Mouse (Mus musculus): Measurements from ENCODE around the gene Pkd1. TPM values are rescaled to one million over a fixed set of nuclear protein-coding genes. Genes with fewer than 3 reads are reported as not detected.

Pkd1 gene
- total RNA-seq, 2 experiments from 2014 or later: 67.5 to 71.2 TPM

- DNase-seq (ENCODE audit: low spot score in 2 of 2): no peak
These were observed 93.2 kb downstream of the Pkd1 start for GRCm38 (mm10) chr17:24642791-24643343.

- DNase-seq (ENCODE audit: low spot score in 2 of 2): no peak
These were observed 94.5 kb downstream of the Pkd1 start for GRCm38 (mm10) chr17:24644030-24644715.

- DNase-seq (ENCODE audit: low spot score in 2 of 2): no peak
These were observed 95.5 kb downstream of the Pkd1 start for GRCm38 (mm10) chr17:24644875-24645721.

- no peak for DNase-seq (ENCODE audit: low spot score in 2 of 2)
These were observed 96.3 kb downstream of the Pkd1 start for GRCm38 (mm10) chr17:24645916-24646315.

Small RNAs within 50 kb of the gene (microRNA-seq; reads per million reads assigned to microRNA genes)
- gene Gm24589: 8.9 to 12.5 reads per million in 2 experiments

Other genes starting within 250 kb of the Pkd1 start
- gene Abca17, start 198.8 kb upstream of the Pkd1 start, total RNA-seq (2021): 1 to 10 TPM in 1 of 2 experiments, under 1 TPM in 1; 0.91 to 1.3 TPM
- 10 to 100 TPM; 66.5 to 69.8 TPM for gene Abca3, start 197.9 kb upstream of the Pkd1 start, total RNA-seq (2021)
- 100 to 1,000 TPM; 129 to 133 TPM for gene Rnps1, start 135.3 kb upstream of the Pkd1 start, total RNA-seq (2021)
- 10 to 100 TPM; 28.0 to 28.7 TPM for gene Eci1, start 123.2 kb upstream of the Pkd1 start, total RNA-seq (2021)
- 10 to 100 TPM; 10.0 to 10.1 TPM for gene Dnase1l2, start 106.7 kb upstream of the Pkd1 start, total RNA-seq (2021)
- 10 to 100 TPM; 32.5 to 34.3 TPM for gene E4f1, start 79.5 kb upstream of the Pkd1 start, total RNA-seq (2021)
- gene Pgp, start 79.4 kb upstream of the Pkd1 start, total RNA-seq (2021): 10 to 100 TPM; 69.6 to 70.1 TPM
- gene Bricd5, start 76.0 kb upstream of the Pkd1 start, total RNA-seq (2021): 1 to 10 TPM; 2.0 to 2.1 TPM
- gene Mlst8, start 70.8 kb upstream of the Pkd1 start, total RNA-seq (2021): 10 to 100 TPM; 34.9 to 35.3 TPM
- 100 to 1,000 TPM; 123 to 129 TPM for gene Caskin1, start 61.2 kb upstream of the Pkd1 start, total RNA-seq (2021)
- gene Traf7, start 21.9 kb upstream of the Pkd1 start, total RNA-seq (2021): 10 to 100 TPM; 64.2 to 83.9 TPM
- gene Rab26, start 15.6 kb upstream of the Pkd1 start, total RNA-seq (2021): 10 to 100 TPM; 45.8 to 50.0 TPM
- 100 to 1,000 TPM; 136 to 153 TPM for gene Tsc2, start 82.8 kb downstream of the Pkd1 start, total RNA-seq (2021)
- 1 to 10 TPM; 4.1 to 7.4 TPM for gene Nthl1, start 82.8 kb downstream of the Pkd1 start, total RNA-seq (2021)
- gene Slc9a3r2, start 100.5 kb downstream of the Pkd1 start, total RNA-seq (2021): 10 to 100 TPM; 47.3 to 52.7 TPM
- gene Npw, start 108.6 kb downstream of the Pkd1 start, total RNA-seq (2021): 1 to 10 TPM; 2.1 TPM
- 10 to 100 TPM; 41.4 to 45.5 TPM for gene Zfp598, start 119.9 kb downstream of the Pkd1 start, total RNA-seq (2021)
- gene Syngr3, start 140.1 kb downstream of the Pkd1 start, total RNA-seq (2021): 100 to 1,000 TPM; 191 to 195 TPM
- gene Gfer, start 146.3 kb downstream of the Pkd1 start, total RNA-seq (2021): 10 to 100 TPM; 20.6 to 23.9 TPM
- gene Noxo1, start 146.4 kb downstream of the Pkd1 start, total RNA-seq (2021): 1 to 10 TPM; 1.9 to 2.1 TPM
- gene Tbl3, start 157.8 kb downstream of the Pkd1 start, total RNA-seq (2021): 10 to 100 TPM; 28.5 to 30.5 TPM
- gene Rnf151, start 168.2 kb downstream of the Pkd1 start, total RNA-seq (2021): under 1 TPM in 1 of 2 experiments, not detected in 1; 0.56 TPM
- 100 to 1,000 TPM; 268 to 301 TPM for gene Rps2, start 168.3 kb downstream of the Pkd1 start, total RNA-seq (2021)
- gene Ndufb10, start 174.6 kb downstream of the Pkd1 start, total RNA-seq (2021): 100 to 1,000 TPM; 220 to 246 TPM
- under 1 TPM; 0.40 to 0.65 TPM for gene Rpl3l, start 178.0 kb downstream of the Pkd1 start, total RNA-seq (2021)
- 10 to 100 TPM; 34.9 to 37.2 TPM for gene Msrb1, start 186.8 kb downstream of the Pkd1 start, total RNA-seq (2021)
- 1 to 10 TPM in 1 of 2 experiments, under 1 TPM in 1; 0.30 to 1.0 TPM for gene Hs3st6, start 203.2 kb downstream of the Pkd1 start, total RNA-seq (2021)